Mouse (Mus musculus) intestine, embryonic 16.5 days (tissue): ENCODE data around the gene Runx2. TPM values are rescaled to one million over a fixed set of nuclear protein-coding genes. Genes with fewer than 3 reads are reported as not detected.

Experiments used
- ATAC-seq: fragments of 200-750 bp; cut with Nextera tagmentation; 2 replicates; pipeline ENCODE4 v1.8.0; 2017; ENCODE audit warnings: moderate TSS enrichment, moderate library complexity
- H3K27ac ChIP-seq: fragments of 300-500 bp; sonication (generic); 2 replicates; pipeline ENCODE4 v1.5.1; 2014; ENCODE audit warnings: mild to moderate bottlenecking, low read length
- H3K27me3 ChIP-seq: fragments of 300-500 bp; sonication (generic); replicated peaks from 2 replicates; pipeline ENCODE4 v1.6.1; 2014; ENCODE audit warnings: low read length, control low read depth, mixed read lengths; ENCODE audit not compliant: control insufficient read depth, insufficient read depth
- H3K36me3 ChIP-seq: fragments of 300-500 bp; sonication (generic); 2 replicates; pipeline ENCODE4 v1.6.1; 2014; ENCODE audit warnings: low read length, control low read depth; ENCODE audit not compliant: control insufficient read depth, insufficient read depth
- H3K4me1 ChIP-seq: fragments of 300-500 bp; sonication (generic); 2 replicates; pipeline ENCODE4 v1.6.1; 2014; ENCODE audit warnings: low read length, control low read depth, mixed read lengths; ENCODE audit not compliant: control insufficient read depth, insufficient read depth
- H3K4me2 ChIP-seq: fragments of 300-500 bp; sonication (generic); 2 replicates; pipeline ENCODE4 v1.6.1; 2014; ENCODE audit warnings: low read depth, low read length, control low read depth
- H3K4me3 ChIP-seq: fragments of 300-500 bp; sonication (generic); 2 replicates; pipeline ENCODE4 v1.5.1; 2014; ENCODE audit warnings: mild to moderate bottlenecking, low read length
- H3K9ac ChIP-seq: fragments of 300-500 bp; sonication (generic); 2 replicates; pipeline ENCODE4 v1.6.1; 2014; ENCODE audit warnings: low read depth, low read length
- H3K9me3 ChIP-seq: fragments of 300-500 bp; sonication (generic); 2 replicates; pipeline ENCODE4 v1.6.1; 2016; ENCODE audit warnings: low read length, control low read depth; ENCODE audit not compliant: control insufficient read depth
- WGBS: fragments of 180-500 bp; shearing (Covaris S2); extraction: QIAGEN DNeasy Blood & Tissue Kit; methylation state at CpG from one replicate; pipeline ENCODE4 v1.1.7; 2014; 5-methylcytosine and 5-hydroxymethylcytosine counted together
- polyA plus RNA-seq: library from polyadenylated mRNA; unstranded; fragments of >200 nt; fragmentation: Nextera tagmentation; extraction: Ambion mirVana; gene quantifications from 2 replicates; pipeline ENCODE4 v1.2.1, GENCODE M21; 2015

Gene Runx2
- polyA plus RNA-seq, 1 experiment from 2014 or later: 0.62 TPM

DNA sequence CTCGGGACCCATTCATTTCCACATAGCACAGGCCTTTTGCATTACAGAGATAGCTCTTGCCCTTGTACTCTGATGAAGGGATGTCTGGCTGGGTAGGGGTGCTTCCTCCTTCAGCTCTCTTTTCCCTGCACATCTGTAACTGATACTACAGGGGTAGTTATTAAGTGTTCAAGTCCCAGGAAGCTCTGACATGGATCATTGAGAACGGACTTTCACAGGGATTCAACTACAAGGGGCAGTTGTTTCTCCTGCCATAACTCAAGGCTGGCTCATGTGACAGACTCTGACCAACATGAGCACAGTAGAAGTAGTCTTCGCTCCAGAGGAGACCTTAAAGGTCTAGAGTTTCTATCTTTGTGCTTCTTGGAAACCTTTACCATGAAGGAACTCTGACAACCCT lies 226.1 kb downstream of the Runx2 start:
- WGBS: 77% methylated on average over 3 of the region's 3 CpGs
- H3K36me3 ChIP-seq: no peaks in the 10 kb centered on the region
- no peaks in the 10 kb centered on the region for H3K4me1 ChIP-seq
- no peak overlapping the region for H3K4me2 ChIP-seq
- H3K9me3 ChIP-seq: no peaks in the 10 kb centered on the region
- H3K4me3 ChIP-seq: no peak overlapping the region
- no peak overlapping the region for H3K9ac ChIP-seq
- ATAC-seq: no peak
- no peak overlapping the region for H3K27ac ChIP-seq
- no peaks in the 10 kb centered on the region for H3K27me3 ChIP-seq

DNA sequence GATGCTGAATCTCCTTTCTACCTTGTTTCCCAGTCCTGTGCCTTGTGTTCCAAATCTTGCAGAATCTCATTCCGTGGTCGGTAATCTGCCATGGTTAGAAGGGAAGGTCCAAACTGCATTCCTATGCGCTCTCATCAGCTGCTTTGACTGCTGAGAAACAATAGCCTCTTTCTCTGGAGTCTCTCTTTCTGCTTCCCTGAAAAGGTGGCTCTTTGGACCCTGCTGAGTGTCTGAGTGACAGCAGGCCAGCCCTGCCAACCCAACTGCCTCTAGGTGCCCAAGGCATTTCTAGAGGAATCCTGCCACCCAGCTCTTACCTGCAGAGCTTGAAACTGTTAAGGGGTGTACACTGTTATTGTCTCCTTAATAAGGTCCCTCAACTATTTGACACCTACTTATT lies 226.6 kb downstream of the Runx2 start:
- Histone ChIP-seq H3K27me3 (no peaks in the 10 kb centered on the region), H3K36me3 (no peaks in the 10 kb centered on the region), H3K4me3 (no peak overlapping the region), H3K9me3 (no peaks in the 10 kb centered on the region), H3K4me1 (no peaks in the 10 kb centered on the region), H3K4me2 (no peak overlapping the region), H3K9ac (no peak overlapping the region), H3K27ac (no peak overlapping the region)
- ATAC-seq: no peak
- WGBS: 49% methylated on average over 3 of the region's 3 CpGs

GRCm38 (mm10) chr17:44586196-44586595 lies 228.4 kb downstream of the Runx2 start:
- no peaks in the 10 kb centered on the region for H3K4me1 ChIP-seq
- 73% methylated on average over 3 of the region's 3 CpGs for WGBS
- ATAC-seq: no peak
- no peak overlapping the region for H3K4me3 ChIP-seq
- H3K27me3 ChIP-seq: no peaks in the 10 kb centered on the region
- H3K4me2 ChIP-seq: no peak overlapping the region
- no peaks in the 10 kb centered on the region for H3K9me3 ChIP-seq
- H3K36me3 ChIP-seq: no peaks in the 10 kb centered on the region
- no peak overlapping the region for H3K9ac ChIP-seq
- no peak overlapping the region for H3K27ac ChIP-seq

GRCm38 (mm10) chr17:44584781-44585180 lies 229.8 kb downstream of the Runx2 start:
- H3K9me3 ChIP-seq: no peaks in the 10 kb centered on the region
- 68% methylated on average over 6 of the region's 6 CpGs for WGBS
- no peak overlapping the region for H3K4me2 ChIP-seq
- no peak for ATAC-seq
- H3K9ac ChIP-seq: no peak overlapping the region
- H3K36me3 ChIP-seq: no peaks in the 10 kb centered on the region
- no peaks in the 10 kb centered on the region for H3K27me3 ChIP-seq
- H3K4me1 ChIP-seq: no peaks in the 10 kb centered on the region
- H3K27ac ChIP-seq: no peak overlapping the region
- H3K4me3 ChIP-seq: no peak overlapping the region

DNA sequence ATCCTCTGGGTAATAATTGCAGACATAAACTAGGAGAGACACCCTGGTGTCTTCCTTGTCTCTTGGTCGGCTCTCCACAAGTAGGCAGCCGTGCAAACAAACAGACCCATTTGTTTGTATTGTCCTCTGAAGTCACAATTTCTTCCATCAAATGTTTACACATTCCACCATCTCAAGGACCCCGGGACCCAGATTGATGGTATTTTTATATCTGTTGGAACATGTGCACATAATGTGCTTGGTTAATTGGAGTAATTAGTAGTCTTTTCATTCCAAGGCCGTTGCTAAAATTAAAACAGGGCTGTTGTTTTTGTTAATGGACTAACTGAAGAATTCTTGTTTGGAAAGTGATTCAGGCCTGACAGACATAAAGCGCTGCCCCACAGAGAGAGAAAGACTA lies 236.8 kb downstream of the Runx2 start:
- H3K4me2 ChIP-seq: no peak overlapping the region
- 36% methylated on average over 5 of the region's 5 CpGs for WGBS
- no peak overlapping the region for H3K27ac ChIP-seq
- no peaks in the 10 kb centered on the region for H3K9me3 ChIP-seq
- H3K9ac ChIP-seq: no peak overlapping the region
- H3K4me3 ChIP-seq: no peak overlapping the region
- no peaks in the 10 kb centered on the region for H3K36me3 ChIP-seq
- ATAC-seq: no peak
- no peaks in the 10 kb centered on the region for H3K4me1 ChIP-seq
- H3K27me3 ChIP-seq: no peaks in the 10 kb centered on the region

DNA sequence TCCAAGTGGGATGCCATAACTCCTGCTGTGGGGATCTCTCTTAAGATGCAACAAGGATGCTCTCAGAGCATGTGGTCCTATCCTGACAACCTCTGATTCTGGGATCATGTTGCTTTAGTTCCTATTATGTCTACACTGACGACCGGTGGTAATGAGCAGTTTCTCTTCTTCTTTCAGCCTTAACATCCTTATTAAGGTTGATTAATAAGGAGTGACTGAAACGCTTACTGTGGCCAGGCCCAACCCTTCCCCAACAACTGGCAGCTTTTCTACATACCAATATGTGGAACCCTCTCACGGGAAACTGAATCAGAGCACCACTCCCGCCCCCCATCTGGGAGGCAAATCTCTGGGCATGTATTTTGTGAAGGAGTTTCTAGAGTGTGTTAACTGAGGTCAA lies 243.7 kb downstream of the Runx2 start:
- Histone ChIP-seq H3K4me3 (no peak overlapping the region), H3K4me2 (no peak overlapping the region), H3K36me3 (no peaks in the 10 kb centered on the region), H3K27me3 (peaks cover 4% of the 10 kb centered on the region; the same call in 1 of the 2 replicates), H3K9ac (no peak overlapping the region), H3K4me1 (no peaks in the 10 kb centered on the region), H3K27ac (no peak overlapping the region), H3K9me3 (no peaks in the 10 kb centered on the region)
- ATAC-seq: no peak
- WGBS: 88% methylated on average over 5 of the region's 5 CpGs

DNA sequence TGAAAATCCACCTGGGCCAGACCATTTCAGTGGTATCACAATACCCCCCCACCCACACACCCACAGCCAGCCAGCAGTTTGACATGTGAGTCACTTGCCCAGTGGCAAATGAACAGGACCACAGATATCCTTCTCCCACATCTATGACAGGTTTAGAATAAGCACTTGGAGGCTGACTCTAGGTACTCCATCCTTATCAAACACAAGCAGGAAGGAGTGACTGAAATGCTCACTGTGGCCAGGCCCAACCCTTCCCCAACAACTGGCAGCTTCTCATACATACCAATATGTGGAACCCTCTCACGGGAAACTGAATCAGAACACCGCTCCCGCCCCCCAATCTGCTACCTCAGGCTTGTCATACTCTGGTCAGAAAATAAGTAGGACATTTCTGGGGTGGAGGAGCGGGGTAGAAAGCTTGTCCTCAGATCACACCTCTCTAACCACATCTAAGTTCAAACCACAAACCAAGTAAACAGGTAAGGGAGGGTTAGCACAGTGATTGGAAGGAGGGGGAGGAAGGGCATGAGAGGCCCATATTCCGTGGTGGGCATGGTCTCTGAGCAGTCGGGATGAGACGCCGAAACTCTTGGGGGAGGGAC lies 245.5 kb downstream of the Runx2 start:
- Histone ChIP-seq H3K4me1 (peaks cover 5% of the 10 kb centered on the region; the same call in 1 of the 2 replicates), H3K27me3 (peaks cover 4% of the 10 kb centered on the region; the same call in 1 of the 2 replicates), H3K36me3 (no peaks in the 10 kb centered on the region), H3K4me3 (no peak overlapping the region), H3K9ac (no peak overlapping the region), H3K9me3 (no peaks in the 10 kb centered on the region), H3K4me2 (no peak overlapping the region), H3K27ac (no peak overlapping the region)
- ATAC-seq: no peak
- WGBS: 83% methylated on average over 8 of the region's 8 CpGs

GRCm38 (mm10) chr17:44566992-44567391 lies 247.6 kb downstream of the Runx2 start:
- Histone ChIP-seq H3K27ac (no peak overlapping the region), H3K4me1 (peaks cover 5% of the 10 kb centered on the region; the same call in 1 of the 2 replicates), H3K4me3 (no peak overlapping the region), H3K9me3 (no peaks in the 10 kb centered on the region), H3K36me3 (no peaks in the 10 kb centered on the region), H3K4me2 (no peak overlapping the region), H3K27me3 (peaks cover 10% of the 10 kb centered on the region; the same call in 1 of the 2 replicates), H3K9ac (no peak overlapping the region)
- WGBS: 72% methylated on average over 5 of the region's 5 CpGs
- no peak for ATAC-seq

- H3K27ac ChIP-seq: no peak overlapping the region
- H3K4me2 ChIP-seq: no peak overlapping the region
- WGBS: 43% methylated on average over 8 of the region's 8 CpGs
- H3K9me3 ChIP-seq: no peaks in the 10 kb centered on the region
- no peak overlapping the region for H3K4me3 ChIP-seq
- H3K36me3 ChIP-seq: no peaks in the 10 kb centered on the region
- H3K9ac ChIP-seq: no peak overlapping the region
- H3K27me3 ChIP-seq: peaks cover 10% of the 10 kb centered on the region; the same call in 1 of the 2 replicates
- H3K4me1 ChIP-seq: peaks cover 5% of the 10 kb centered on the region; the same call in 1 of the 2 replicates
- ATAC-seq: no peak
Measured at GRCm38 (mm10) chr17:44565884-44566515, 248.6 kb downstream of the Runx2 start.
